Mouse (Mus musculus): ENCODE measurements around the gene Crat.

Crat gene

DNA sequence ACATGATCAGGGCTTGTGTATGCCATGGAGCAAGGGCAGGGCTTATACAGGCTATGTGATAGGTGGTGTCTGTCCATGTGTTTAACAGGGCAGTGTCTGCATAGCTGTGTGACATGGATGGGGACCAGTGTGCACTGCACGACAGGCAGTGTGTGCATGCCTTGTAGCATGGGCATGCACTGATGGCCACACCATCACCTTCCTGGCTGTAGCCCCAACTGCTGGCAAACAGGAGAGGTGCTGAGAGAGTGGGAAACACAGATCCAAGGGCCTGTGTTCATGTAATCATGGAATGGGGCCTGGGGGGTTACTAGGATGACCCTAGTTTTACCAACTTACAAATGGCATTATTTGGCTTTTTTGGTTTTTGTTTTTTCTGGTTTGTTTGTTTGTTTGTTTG lies 11.7 kb downstream of the Crat start:
- no peak for DNase-seq (ENCODE audit: low spot score)

DNA sequence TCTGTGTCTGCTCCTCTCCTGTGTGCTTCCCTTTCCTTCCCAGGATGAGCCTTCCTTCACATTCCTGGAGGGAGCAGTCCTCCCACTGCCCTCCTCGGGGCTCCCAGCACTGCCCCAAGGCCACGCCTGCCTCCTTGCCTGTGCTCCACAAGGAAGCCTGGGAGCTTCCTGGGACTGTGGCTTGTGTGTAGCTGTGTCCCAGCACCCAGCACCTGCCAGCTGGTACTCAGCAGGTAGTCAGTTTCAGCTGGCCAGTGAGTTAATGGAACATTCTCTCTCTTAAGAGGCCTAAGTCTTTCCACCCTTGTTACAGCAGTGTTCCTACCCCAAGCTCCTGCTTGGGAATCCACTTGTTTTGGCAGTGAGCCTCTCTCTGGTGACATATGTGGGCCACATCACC lies 12.8 kb downstream of the Crat start:
- no peak for DNase-seq (ENCODE audit: low spot score)

DNA sequence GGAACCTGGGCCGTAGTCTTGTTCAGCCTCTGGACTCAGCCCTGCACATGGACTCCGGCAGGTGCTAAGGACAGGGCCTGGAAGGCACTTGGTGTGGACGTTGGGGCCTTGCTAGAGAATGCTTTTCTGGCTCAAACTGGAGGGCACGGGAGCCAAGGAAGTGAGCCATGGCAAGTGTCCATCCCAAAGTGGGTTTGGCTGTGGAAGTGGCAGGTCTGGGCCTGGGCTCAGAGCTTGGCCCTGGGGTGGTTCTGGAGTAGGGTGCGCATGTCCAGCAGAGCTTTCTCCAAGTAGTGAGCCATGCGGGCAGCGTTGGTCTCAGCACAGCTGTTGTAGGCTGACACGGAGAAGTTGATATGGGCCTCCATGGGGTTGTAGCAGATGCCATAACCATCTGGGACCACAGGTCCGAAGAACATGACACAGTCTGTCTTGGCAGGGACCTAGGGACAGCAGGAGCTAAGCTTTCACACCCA lies 13.2 kb downstream of the Crat start:
- no peak for DNase-seq (ENCODE audit: low spot score)

DNA sequence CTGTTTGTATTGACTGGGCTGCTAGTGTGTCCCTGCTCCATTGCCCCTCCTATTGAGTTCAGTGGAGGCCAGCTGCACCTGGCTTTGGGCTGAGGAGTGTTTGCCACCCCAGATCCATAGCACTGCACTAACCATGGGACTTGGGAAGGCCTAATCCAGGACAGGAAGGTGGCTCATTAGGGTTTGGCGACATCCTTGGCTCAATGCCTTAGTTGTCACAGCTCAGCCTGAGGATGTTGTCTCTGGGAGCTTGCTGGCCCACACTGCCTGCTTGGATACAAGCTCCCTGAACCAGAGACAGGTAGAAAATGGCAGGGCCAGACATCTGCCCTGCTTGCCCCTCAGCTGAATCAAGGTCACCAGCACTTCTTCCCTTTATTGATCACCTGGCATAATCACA lies 14.0 kb downstream of the Crat start:
- no peak for DNase-seq (ENCODE audit: low spot score)

DNA sequence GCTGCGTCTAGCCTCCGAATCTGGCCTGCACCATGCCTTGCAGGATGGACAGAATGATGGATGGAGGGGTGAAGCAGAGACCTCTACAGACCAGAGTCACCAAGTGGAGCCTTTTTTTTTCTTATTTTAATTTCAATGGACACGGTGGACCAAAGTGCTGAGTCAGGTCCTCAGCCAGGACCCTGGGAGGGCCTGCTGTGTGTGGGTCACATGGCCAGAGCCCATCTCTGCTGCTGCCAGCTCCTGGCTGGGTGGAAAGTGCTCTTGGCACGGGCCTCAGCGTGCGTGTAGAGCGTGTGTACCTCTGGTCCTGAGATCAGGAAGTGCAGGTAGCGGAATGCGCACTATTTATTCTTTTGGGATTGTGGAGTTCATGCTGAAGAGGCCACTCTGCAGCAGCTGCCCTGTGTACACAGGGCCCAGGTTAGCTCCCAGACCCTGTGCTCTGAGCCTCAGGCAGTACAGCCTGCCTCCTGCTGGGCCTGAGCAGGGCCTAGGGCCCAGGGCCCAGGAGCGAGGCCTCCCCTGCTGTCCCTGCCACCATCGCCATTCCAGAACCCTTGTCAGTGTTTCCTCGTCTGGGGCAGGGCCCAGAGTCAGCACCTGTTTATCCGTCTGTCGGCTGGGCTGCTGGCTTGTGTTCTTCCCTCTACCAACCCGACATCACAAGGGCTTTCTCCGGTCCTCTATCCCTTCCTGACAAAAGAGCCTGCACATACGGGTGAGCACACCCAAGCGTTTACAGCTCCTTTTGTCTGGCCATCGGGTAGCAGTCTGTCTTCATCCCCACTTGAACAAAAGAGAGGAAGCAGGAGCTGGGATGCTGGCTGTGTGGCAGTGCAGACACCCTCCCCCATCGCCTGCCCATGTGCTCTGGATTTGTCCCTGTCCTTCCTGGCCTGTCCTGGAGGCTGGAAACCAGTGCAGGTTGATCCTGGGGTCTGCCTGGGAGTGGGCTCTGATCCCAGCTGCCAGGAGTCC lies 16.1 kb downstream of the Crat start:
- DNase-seq (ENCODE audit: low spot score): no peak

DNA sequence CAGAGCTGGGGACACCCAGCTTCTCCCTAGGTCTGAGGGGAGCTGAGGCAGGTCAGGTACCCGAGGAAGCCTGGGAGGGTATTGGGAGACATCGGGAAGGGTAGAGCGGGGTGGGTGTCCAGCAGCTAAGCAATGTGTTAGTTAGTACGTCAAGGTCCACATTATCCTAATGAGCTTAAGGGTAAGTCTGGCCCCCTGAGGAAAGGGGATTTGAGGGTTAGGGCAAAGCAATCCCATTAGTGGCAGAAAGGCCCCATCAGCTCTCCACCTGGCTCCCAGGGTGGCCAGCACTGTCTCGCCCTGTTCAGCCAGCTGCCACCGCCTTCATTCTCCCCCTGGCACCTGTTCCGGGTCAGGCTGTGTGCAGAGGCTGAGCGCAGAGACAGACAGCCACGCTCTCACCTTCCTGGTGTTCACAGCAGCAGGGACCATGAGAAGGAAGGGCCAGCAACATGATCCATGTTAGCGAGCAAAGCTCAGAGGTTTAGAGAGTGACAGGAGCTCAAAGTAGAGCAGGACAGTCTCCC lies 17.6 kb downstream of the Crat start:
- no peak for DNase-seq (ENCODE audit: low spot score)

DNA sequence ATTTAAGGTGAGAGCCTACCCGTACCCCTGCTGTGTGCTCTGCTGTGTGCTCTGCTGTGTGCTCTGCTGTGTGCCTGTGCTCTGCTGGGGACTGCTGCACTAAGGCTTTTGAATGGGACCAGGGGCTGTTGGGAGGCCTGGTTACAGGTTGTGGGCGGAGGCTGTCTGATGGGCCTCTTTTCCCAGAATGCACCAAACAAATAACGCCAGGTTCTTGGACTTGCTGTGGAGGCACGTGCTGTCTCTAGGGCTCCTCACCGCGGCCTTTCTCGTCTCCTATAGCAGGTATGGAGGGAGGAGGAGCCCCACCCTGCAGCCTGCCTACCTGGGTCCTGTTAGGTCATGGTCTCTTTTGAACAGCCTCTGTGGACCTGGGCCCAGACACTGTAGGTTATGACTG lies 19.4 kb downstream of the Crat start:
- DNase-seq (ENCODE audit: low spot score): no peak

DNA sequence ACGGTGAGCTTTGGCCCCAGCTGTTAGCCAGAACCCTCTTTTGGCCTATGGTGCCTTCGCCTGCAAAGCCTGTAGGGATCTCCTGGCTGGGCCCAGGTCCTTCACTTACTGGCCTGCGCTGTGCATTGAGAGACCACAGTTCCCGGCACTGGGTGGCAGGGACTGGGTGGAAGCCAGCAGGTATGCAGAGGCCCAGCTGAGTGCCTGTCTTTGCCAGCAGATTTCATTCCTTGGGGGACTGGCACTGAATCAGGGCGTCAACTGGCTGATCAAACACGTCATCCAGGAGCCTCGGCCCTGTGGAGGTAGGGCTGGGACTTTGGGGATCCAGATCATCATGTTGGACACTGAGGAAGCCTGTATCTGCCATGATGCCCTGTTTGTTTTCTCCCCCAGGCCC lies 19.9 kb downstream of the Crat start:
- no peak for DNase-seq (ENCODE audit: low spot score)

DNA sequence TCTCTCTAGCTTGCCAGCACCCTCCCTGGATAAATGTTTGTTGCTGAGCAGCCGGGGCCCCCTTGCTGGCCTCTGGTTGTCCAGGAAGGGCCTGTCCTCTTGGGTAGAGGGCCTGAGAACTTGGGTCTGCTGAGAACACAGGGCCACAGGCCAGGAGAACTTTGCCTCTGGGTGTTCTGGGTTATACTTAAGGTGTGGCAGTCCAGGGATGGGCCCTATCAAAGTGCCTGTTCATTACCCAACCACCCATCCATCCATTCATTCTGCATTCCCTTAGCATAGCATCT lies 22.3 kb downstream of the Crat start:
- DNase-seq (ENCODE audit: low spot score): no peak

DNA sequence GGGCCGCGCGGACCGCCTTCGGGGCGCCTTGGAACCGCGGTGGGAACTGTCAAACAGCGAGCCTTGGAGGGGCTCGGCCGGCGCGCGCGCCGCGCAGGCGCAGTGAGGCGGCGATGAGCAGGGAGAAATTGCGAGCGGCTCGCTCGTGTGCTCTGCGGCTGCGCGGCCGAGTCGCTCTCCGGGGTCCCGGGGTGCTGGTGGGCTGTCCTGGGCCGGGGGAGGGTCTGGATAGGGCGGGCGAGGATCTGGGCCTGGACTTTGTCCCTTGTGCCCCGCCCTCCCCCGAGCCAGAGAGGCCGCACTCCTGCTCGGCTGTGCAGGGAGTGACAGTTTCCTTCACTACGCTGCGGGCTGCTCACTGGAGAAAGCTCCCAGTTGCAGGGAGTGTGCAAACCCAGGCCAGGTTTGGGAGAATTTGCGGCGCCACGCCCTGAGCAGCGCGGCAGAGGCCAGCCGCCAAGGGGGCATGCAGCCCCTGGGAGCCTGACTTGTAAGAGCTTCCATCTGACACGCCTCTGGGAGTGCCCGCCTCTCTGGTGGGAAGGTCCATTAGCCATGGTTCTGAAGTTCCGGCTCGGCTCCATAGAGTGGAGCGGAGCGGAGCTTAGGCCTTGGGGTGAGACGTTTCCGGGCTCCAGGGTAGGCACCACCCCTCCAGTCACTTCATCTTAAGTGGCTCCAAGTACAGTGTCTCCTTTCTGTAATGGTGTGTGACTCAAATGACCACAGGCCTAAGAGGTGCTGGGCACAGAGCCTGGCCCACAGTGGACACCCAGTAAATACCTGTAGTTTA lies 22.8 kb downstream of the Crat start:
- DNase-seq (ENCODE audit: low spot score): no peak

DNA sequence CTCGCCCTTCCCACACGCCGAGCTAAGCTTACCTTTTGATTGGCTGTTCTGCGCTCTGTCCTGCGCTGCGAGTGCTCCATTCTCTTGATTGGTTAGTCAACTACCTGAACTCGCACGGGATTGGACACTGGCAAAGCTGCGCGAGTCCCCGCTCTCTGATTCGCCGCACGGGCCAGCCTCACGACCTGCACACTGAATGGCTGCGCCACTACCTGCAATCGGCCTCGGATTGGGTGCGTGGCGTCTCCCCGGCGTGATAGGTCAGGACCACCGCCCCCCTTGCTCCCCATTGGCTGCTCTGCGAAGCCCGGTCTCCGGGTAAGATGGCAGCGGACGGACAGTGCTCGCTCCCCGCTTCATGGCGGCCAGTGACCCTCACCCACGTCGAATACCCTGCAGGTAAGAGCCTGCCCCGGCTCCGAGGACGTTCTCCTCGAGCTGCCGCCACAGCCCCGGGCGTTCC lies 23.5 kb downstream of the Crat start, which contains the start of gene Dolpp1:
Gene Dolpp1, plus strand, starts transcription at position 141 of the 463 bp plus-strand sequence.
- DNase-seq (ENCODE audit: low spot score): peak; percentile 96

DNA sequence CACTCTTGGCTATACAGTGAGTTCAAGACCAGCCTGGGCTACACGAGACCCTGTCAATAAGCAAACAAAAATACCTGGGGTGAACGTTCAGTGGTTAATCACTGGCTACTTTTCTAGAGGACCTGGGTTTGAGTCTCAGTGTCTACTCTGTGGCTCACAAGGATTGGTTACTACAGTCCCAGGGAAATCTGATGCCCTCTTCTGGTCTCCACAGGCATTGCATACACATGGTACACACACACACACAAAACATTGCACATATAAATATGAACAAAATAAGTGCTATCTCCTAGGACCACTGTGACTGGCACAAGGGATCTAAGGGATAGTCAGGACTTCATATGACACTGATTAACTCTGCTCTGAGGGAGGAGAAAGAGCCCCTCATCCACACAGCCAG lies 26.6 kb downstream of the Crat start:
- DNase-seq (ENCODE audit: low spot score): no peak

DNA sequence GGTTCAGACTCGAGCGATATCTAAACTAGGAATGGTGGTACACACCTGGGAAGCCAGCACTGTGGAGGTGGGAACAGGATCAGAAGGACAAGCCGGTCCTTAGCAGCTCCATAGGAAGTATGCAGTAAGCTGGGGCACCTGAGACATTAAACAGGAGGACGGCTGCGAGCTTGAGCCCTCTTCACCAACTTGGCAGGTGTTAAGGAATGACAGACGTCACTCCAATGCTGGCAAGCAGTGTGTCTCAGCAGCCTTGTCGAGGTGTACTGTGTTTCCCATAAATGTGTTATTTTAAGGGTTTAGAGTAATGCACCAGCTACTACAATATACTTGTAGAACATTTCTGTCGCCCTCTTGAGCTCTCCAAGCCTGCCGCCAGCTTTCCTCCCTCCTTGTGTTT lies 28.7 kb downstream of the Crat start:
- DNase-seq (ENCODE audit: low spot score): no peak

DNA sequence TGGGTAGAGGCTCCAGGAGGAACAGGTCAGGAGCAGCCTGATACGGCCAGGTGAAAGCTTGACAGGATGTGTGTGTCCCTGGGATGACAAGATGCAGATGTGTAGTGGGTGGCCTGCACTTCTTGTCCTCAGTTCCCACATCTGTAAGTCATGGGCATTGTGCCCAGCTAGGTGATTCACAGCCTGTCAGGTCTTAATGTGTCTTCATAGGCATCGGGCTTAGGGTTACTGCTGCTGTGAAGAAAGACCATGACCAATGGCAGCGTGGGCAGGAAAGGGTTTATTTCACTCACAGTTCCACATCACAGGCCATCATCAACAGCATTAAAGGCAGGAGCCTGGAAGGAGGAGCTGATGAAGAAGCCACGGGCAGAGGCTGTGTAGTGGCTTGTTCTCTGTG lies 30.0 kb downstream of the Crat start:
- no peak for DNase-seq (ENCODE audit: low spot score)

DNA sequence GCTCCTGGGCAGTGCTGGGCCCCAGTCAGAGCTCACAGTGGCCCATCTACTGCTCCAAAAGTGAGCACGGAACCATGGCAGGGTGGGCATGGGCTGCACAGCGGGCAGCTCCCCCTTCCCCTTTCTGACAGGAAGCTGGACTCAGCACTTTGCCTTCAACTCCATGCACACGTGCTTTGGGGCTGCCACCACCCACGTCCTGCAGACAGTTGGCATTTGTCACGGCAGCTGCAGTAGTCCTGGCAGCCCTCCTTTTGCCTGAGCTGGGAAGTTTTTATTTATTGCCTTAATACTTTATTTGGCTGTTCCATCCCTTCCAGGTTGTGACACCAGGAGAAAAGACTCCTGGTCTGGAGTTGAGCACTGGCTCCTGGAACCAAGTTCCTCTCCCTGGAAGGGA lies 30.8 kb downstream of the Crat start:
- no peak for DNase-seq (ENCODE audit: low spot score)

DNA sequence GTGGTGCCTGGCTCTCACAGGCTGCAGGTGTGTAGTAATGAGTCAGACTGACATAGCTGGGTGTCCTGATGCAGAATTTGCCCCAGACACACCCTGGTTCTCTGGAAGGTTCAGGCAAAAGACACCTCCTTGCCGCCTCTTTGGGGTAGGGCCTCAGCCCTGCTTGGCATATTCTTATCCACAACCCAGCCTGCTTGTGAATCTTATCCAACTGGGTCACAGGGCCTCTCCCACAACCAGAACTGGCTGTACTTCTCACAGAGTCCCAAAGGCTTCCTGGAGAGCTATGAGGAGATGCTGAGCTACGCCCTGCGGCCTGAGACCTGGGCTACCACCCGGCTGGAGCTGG lies 34.3 kb downstream of the Crat start:
- no peak for DNase-seq (ENCODE audit: low spot score)

DNA sequence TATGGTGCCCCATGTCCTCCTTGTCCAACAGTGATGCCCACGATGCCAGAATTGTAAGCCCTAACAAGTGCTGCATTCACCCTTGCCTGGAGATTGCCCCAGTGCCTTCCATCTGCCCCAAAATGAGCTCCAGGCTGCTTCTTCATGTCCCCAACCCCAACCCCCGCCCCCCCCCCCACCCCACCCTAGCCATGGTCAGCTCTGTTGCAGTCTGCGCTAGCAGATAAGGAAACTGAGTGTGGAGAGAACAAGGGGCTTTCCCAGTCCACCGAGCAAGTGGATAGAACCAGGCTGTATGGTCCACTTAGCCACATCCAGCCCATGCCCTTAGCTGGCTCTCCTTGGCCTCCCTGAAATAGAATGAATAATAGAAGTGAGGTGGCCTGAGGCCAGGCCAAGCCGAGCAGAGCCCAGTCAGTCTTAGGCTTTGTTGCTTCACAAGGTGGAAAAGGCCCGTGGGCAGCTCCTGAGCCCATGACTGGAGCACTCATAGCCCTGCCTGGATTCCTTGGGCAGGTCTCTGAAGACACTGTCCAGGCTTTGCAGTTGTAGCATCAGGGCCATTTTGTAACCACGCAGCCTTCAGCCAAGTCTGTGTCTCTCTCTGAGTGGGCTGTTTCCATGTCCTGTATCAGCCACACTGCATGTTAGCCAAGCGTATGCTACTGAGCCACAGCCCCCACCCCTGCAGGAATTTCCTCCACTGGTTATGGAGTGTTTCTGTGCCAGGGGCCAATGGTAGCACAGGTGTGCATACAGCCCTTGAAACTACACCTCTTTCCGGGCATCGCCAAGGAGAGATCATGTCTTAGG lies 34.8 kb downstream of the Crat start:
- DNase-seq (ENCODE audit: low spot score): no peak

DNA sequence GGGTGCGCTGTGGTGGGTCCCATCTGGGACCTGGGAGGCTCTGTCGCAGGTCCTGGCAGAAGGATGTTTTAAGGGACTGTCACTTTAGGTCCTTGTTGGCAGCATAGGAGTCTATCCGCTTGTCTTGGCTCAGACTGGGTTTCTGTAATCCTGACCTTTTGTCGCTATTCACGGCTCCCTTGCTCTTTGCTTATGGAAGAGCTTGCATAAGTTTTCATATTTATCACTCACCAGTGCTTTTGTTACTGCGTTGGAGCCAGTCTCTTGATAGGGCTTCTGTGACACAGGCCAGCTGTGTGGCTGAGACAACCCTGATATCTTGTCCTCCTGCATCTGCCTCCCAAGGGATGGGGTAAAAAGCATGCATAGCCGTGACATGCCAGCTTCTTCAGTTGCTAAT lies 36.3 kb downstream of the Crat start:
- no peak for DNase-seq (ENCODE audit: low spot score)

DNA sequence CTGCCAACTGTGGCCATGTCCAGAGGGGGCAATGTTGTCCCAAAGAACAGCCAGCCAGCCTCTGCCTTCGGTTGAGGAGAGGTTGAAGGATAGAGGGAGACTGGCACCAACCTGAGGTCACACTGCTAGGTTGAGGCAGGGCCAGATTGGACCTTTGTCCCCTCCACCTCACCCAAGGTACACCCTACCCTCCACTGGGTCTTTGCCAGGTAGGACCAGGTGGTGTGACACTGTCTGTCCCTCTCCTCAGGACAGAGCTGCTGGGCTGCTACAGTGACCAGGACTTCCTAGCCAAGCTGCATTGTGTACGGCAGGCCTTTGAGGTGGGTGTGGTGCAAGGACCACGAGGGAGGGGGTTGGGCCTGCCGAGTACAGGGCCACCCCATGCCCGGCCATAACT lies 37.9 kb downstream of the Crat start:
- DNase-seq (ENCODE audit: low spot score): no peak

DNA sequence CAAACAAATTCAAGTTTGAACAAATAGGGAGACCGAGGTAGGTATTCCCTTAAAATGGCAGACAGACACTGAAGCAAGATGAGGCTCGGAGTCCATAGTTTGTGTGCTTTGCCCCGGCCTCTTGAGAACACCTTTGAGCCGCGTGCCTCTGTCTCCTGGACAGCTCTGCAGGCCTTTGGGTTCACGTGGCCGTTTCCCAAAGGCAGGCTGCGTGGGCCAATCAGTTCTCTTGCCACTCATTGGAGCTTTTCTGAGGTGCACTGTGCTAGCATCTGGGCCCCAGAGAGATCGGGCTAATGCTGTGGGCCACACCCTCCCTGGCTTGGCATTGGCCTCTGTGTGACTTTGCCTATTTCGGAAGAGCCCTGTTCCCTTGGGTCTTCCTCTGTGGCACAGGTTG lies 39.7 kb downstream of the Crat start:
- DNase-seq (ENCODE audit: low spot score): no peak

DNA sequence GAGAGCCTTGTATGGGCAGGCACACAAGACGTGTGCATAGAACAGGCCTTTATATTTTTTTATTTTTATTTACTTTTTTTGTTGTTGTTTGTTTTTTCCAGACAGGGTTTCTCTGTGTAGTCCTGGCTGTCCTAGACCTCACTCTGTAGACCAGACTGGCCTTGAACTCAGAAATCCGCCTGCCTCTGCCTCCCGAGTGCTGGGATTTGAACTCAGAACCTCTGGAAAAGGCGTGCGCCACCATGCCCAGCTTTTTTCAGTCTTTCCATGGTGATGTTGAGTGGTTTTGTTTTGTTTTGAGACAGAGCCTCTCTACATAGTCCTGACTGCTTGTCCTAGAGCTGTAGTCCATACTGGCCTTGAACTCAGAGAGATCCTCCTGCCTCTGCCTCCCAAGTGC lies 42.9 kb downstream of the Crat start:
- no peak for DNase-seq (ENCODE audit: low spot score)

DNA sequence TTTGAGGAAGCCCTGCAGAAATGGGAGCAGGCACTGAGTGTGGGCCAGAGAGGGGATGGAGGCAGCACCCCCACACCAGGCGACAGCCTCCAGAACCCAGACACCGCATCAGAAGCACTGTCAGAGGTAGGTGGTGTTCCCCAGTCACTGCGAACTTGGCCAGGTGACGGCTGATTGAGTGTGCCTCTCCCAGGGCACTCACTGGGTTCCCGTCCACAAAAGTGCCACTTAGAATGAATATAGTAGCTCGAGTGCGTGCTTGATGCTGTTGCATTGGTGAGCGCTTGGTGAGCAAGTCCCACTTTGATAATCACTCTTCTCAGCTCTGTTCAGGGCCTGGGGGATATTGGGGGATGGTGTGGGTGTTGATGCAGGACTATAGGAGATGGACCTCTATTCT lies 44.1 kb downstream of the Crat start:
- DNase-seq (ENCODE audit: low spot score): no peak
